Mouse (Mus musculus): ENCODE measurements around the gene Kcnc4.

Kcnc4 gene

DNA sequence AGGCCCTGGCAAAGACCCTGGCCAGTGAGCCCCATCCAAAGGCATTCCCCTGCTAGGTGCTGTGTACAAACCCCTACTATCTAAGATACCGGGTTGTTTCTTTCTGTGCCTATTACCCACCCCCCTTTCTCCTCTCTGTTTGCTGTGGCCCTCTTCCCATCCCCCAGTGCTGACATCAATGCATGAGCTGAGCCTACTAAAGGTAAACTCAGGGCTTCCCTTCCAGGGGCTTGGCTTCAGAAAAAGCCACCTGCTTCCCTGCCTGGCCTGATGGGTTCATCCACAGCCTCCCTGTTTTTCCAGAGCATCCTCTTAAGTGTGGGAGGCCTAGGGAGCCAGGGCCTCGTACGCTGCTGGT, 42.1 kb downstream of the Kcnc4 start:
- CTCF ChIA-PET = interaction anchor here in 1 of 4 experiments (0.6 to 1.5 kb wide), 3 partner anchors 38 to 103 kb away, joined by 3 to 4 read pairs (median 3); no protein-coding TSS in a partner anchor
- POLR2A ChIA-PET = interaction anchor here in 1 of 4 experiments (1.0 kb wide), 1 partner anchor 197 kb away, joined by 3 read pairs; no protein-coding TSS in a partner anchor

DNA sequence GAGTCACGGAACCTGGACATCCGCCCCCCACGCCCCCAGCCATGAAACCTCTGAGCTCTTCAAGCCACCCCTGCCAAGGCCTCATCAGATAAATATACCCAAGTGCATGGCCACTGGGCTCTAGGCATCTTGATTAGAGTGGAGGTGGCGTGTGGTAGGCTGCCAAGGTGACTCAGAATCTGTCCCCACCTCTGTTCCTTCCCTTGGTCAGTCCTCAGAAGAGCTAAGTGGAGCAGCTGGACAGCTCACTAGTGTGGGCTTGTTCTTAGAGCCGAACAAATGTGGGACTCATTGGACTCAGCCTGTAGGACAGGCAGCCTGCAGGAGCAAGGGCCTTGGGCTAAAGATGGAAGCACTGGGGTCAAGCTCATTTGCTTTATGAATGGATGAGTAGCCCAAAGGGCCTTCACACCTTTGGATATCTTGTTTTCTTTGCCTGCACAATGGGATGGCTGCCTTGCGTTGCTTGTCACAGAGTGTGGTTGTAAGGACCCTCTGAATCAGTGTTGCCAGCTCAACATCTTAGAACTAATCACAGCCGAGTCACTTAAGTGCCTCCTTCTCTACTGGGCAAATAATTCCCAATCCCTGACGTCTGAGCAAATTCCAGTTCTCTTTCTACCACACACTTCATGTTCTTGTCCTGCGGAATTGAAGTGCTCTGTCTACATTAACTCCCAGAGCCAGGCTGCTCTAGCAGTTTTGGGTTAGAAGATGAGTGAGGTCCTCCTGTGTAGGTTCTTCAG, 42.6 kb downstream of the Kcnc4 start:
- ChIA-PET CTCF (interaction anchor here in 3 of 4 experiments (0.6 to 1.5 kb wide), 6 partner anchors 37 to 133 kb away, joined by 3 read pairs; no protein-coding TSS in a partner anchor), POLR2A (no interaction called here)

DNA sequence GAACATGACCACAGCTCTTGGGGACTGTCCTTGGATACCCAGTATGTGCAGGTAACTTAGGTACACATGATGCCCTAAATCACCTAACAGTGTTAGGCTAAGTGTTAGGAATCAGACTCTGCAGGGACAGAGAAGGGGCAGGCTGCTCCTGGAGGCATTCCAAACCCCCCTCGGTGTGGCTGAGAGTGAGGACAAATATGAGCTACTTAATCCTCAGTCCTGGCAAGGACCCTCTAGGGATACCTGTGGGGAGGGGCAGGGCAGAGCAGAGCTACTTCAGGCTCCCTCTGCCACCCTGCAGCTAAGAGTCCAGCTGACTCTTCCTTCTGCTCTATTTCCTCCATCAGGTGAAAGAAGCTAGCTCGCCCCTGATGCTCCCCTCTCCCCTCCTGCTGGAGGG, 46.3 kb downstream of the Kcnc4 start:
- ChIA-PET POLR2A (interaction anchor here in 2 of 4 experiments (0.9 to 1.2 kb wide), 2 partner anchors 9 kb away, joined by 3 to 4 read pairs; no protein-coding TSS in a partner anchor), CTCF (interaction anchor here in 2 of 4 experiments (0.5 to 1.3 kb wide), 3 partner anchors 56 to 137 kb away, joined by 3 read pairs; no protein-coding TSS in a partner anchor)

DNA sequence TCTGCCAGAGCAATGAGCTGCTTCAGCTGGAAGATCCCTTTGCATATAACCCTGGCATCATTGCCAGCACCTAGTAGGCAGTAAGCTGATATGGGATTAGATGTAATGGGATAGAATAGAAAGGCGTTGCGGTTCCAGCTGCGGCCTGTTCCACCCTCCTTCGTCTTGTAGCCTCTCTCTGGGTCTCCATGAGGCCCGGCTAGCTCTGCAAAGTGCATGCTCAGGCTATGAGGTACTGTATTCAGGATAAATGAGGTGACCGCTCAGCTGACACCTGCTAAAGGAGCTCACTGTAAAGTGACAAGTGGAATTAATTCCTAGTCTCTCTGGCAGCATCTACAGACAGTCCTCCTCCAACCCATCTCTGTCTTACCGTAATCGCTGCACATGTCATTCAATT, 46.8 kb downstream of the Kcnc4 start:
- ChIA-PET POLR2A (interaction anchor here in 1 of 4 experiments (0.9 kb wide), 2 partner anchors 9 to 12 kb away, joined by 3 to 4 read pairs; no protein-coding TSS in a partner anchor), CTCF (interaction anchor here in 2 of 4 experiments (0.5 to 1.3 kb wide), 2 partner anchors 59 to 138 kb away, joined by 3 read pairs; no protein-coding TSS in a partner anchor)

DNA sequence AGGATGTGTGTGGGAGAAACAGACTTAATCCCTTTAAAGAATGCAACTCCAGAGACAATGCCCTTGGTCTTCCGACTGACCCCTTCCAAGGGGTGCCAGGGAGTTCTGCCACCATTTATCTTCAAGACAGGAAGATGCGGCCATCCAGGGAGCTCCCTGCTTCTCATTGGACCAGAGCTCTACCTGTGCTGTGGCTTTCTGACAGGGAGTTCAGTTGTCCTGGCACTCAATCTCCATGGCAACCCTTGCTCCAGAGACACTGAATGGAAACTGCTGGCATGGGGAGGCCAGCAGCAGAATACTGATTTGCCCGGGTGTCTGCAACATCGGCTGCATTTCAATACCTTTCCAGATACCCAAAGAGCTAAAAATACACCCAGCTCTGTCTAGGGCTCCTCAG, 47.7 kb downstream of the Kcnc4 start:
- POLR2A ChIA-PET = interaction anchor here in 1 of 4 experiments (0.9 kb wide), 1 partner anchor 13 kb away, joined by 4 read pairs; no protein-coding TSS in a partner anchor
- CTCF ChIA-PET = interaction anchor here in 2 of 4 experiments (0.7 to 0.8 kb wide), 2 partner anchors 54 to 205 kb away, joined by 3 read pairs; no protein-coding TSS in a partner anchor

DNA sequence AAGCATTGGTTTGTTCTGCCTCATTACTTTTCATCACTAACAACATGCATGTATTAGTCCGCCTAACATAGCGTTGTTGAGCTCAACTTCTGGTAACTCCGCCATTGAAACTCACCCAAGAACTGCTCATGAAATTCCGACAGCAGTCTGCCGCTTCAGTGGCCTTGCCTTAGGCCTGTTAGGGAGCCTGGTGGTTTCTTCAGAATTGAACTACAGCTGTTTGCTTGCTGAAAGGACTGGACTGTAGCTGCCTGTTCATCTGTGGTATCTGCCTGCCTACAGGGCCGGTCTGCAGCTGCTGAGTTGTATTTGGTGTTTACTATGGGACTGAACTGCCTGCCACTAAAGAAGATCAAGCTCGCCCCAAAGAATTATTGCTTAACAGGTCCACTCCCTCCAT, 58.0 kb downstream of the Kcnc4 start:
- CTCF ChIA-PET = interaction anchor here in 1 of 4 experiments (0.8 to 1.3 kb wide), 4 partner anchors 22 to 71 kb away, joined by 3 to 4 read pairs (median 3); no protein-coding TSS in a partner anchor
- POLR2A ChIA-PET = interaction anchor here in 1 of 4 experiments (0.6 kb wide), 1 partner anchor 369 kb away, joined by 4 read pairs; no protein-coding TSS in a partner anchor

DNA sequence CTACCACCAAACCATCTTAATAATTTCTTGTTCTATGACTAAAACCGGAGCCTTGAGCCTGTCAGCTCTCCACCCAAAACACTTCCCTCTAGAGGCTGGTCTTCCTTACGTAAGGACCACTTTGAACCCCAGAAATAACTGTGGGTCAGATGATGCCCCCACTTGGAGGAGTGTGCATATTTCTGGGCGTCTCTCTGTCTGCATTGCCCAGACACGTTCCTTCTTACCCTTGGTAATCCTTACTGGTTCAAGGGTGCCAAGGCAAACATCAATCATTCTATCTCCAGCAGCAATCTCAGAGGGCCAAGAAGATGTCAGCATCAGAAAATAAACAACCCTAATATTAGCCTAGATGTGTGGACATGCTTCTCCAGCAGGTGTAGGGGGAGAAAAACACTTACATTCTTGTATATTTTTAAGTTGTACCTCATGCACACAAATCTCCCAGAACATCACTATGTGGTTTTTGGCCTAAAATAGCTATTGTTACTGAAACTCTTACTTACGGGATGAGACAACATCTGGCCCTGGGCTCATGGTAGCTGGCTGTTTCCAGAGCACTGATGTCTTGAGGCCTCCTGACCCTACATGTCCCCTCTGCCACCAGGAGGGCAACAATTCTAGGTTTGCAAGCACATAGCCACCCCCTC, 59.2 kb downstream of the Kcnc4 start:
- ChIA-PET CTCF (interaction anchor here in 2 of 4 experiments (0.6 to 0.7 kb wide), 3 partner anchors 43 to 464 kb away, joined by 3 to 5 read pairs (median 3); no protein-coding TSS in a partner anchor), POLR2A (interaction anchor here in 1 of 4 experiments (0.7 kb wide), 1 partner anchor 37 kb away, joined by 4 read pairs; no protein-coding TSS in a partner anchor)

DNA sequence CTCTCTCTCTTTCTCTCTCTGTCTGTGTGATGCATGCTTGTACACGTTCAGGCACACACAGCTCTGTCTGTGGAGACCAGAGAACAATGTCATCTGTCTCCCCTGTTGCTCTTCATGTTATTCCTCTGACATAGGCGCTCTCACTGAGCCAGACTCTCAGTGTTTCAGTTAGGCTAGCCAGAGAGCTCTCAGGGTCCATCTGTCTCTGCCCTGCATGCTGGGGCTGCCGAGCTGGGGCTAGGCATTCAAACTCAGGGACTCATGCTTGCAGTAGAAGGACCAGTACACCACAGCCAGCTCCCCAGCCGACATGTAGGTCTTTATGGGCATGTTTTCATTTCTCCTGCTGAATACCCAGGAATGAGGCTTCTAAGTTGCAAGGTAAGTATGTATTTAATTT, 68.2 kb downstream of the Kcnc4 start:
- ChIA-PET CTCF (interaction anchor here in 1 of 4 experiments (4.0 kb wide), 1 partner anchor 12 kb away, joined by 14 read pairs; no protein-coding TSS in a partner anchor), POLR2A (no interaction called here)

All from embryonic stem cell, embryonic (primary cell).